Mouse (Mus musculus) megakaryocyte-erythroid progenitor cell, adult 5 weeks (primary cell): ENCODE data around the gene Zzef1. TPM values are rescaled to one million over a fixed set of nuclear protein-coding genes. Genes with fewer than 3 reads are reported as not detected.

ENCODE experiments used
- polyA plus RNA-seq: library from polyadenylated mRNA; stranded (reverse); fragments of >175 nt; gene quantifications from 2 replicates; pipeline ENCODE4 v1.2.3, GENCODE M21; 2012

The Zzef1 gene
- polyA plus RNA-seq = 5.8 and 7.2 TPM in 2 replicates

DNA sequence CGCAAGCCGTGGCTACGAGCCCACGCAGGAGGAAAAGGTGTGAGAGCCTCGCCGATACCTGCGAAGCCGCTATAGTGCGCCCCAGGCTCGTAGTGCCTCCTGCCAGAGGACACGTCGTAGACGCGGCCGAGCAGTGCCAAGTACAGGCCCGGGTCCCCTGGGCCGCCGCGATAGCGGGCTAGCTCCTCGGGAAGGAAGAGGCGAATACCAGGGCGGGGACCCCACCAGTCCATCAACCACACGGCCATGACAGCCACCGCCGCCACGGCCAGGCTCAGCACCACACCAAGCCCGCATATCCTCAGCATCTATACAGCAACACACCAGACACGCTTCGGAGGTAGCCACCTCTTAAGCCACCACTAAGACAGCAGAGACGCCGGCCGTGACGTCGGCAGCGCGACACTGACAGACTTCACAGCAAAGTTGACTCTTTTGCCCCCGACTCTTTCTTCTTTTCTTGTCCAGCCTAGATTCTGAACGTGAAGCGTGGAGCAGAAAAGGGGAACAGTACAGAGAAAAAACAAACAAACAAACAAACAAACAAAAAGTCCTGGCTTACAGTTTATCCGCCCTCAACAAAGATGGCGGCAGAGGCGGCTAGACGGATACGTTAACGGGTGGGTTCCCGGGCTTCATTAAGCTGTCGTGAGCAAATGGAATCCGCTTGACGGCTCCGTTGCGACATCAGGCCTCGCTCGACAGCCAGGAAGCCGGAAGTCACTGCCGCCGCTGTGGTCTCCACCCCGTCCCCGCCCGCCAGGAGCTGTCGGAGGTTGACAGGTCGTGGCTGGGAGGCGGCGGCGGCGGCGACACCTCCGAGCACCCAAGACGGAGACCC lies at the start of gene Zzef1, which contains the start of gene Cyb5d2:
TSS of gene Zzef1 (plus strand) at position 772 of the 841 bp plus-strand sequence.
TSS of gene Cyb5d2 (minus strand) at position 688 of the 841 bp plus-strand sequence.

DNA sequence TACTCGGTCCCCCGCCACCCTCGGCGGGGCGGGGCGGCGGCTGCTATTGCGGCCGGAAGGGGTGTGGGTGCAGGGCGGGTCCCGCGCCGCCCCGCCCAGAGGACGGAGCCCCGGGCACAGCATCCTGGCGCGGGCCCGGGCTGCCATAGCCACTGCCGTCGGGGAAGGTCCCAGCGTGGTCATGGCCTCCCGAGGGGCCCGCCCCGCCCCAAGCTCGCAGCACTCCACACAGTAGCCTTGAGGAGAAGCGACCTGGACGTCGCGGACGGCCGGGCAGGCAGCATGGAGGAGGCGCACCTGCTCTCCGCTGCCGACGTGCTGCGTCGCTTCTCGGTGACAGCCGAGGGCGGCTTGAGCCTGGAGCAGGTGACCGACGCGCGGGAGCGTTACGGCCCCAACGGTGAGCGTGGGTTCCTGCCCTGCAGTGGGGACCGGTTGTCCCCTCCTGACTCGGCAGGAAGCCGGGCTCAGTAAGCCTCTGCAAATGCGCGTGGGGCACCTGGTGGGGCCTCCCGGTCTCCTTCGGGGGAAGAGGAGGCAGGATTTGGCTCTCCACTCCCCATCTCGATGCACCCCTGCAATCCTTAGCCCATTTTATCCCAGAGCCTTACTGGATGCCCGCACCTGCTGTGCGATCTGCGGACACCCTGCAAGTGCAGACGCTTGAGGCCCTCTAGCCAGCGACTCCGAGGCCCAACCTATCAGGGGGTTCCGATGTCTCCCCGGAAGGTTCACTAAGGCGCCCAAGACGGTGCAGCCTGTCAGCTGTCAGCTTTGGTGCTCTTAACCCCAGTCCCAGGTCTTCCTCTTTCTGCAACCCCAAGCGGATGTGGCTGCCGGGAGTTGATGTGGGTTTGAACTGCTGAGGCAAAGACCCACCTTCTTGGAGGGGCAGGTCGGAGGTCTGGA lies 165.3 kb downstream of the Zzef1 start, which contains the start of gene Atp2a3:
TSS of gene Atp2a3 (plus strand) at position 98 of the 909 bp plus-strand sequence.

Other genes starting within 250 kb of the Zzef1 start
- gene Spns3, start 245.7 kb upstream of the Zzef1 start, polyA plus RNA-seq = 94.8 and 98.0 TPM in 2 replicates
- gene Ube2g1, start 188.9 kb upstream of the Zzef1 start, polyA plus RNA-seq = 21.4 and 22.3 TPM in 2 replicates
- gene Ankfy1, start 106.2 kb upstream of the Zzef1 start, polyA plus RNA-seq = 10.8 and 14.7 TPM in 2 replicates
- gene Cyb5d2, start 84 bp upstream of the Zzef1 start, polyA plus RNA-seq = 0.31 and 0.40 TPM in 2 replicates
- gene Atp2a3, start 164.9 kb downstream of the Zzef1 start, polyA plus RNA-seq = 124 and 141 TPM in 2 replicates
- gene P2rx1, start 202.9 kb downstream of the Zzef1 start, polyA plus RNA-seq = 15.7 and 18.7 TPM in 2 replicates
- gene Camkk1, start 222.8 kb downstream of the Zzef1 start, polyA plus RNA-seq = 1.5 and 2.8 TPM in 2 replicates